Mouse (Mus musculus) neural tube, embryonic 10.5 days (tissue): ENCODE data around the gene Anxa5.

Source experiments
- DNase-seq: peaks from one replicate; pipeline ENCODE4 v3.0.0-alpha.2; 2017; ENCODE audit warnings: low spot score; ENCODE audit errors: extremely low spot score

Gene Anxa5

DNA sequence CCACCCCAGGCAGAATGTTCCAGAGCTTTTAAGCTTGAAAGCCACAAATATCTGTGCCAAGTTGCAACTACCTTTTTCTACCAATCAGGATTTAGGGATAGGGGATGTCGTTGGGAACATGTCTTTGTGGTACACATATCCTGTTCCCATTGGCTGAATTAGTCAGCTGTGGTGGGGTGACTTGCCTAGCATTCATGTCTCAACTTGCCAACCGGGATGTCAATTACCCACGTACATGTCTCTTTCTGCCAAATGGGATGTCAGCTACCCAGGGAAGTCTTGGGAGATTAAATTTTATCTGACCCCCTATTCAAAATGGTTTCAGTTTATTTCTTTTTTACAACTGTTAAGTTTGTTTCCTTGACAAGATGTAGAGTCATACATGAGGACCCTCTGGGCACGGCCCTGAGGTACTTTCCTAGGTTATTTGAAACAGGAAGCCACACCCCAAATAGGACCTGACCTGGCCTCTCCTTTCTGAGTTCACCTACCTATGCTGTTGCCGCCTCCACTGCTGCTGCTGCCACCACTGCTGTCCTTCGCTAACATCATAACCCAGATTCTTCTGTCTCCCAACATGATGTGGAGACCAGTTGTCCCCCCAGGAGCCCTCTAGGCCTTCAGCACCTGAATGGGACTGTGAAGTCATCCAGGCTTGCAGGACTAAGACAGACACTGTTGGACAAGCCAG is 13.3 kb upstream of the Anxa5 start:
- DNase-seq = no peak

DNA sequence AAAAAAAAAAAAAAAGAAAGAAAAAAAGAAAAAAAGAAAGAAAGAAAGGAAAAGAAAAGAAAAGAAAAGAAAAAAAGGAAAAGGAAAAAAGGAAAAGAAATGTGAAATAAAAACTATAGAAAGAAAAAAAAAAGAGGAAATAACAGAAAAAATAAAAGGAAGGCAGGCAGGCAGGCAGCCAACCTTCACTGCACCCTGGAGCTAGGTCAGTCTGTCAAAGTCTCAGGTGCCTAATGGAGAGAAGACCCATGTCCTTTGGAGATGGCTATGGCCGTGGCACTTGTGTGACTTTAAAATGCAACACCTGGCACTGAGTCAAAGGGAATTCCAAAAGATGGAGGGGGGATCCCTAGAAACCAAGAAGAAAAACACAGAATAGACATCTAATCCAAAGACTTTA is 12.7 kb upstream of the Anxa5 start:
- no peak for DNase-seq

- DNase-seq = no peak
Observed at GRCm38 (mm10) chr3:36486881-36487280, 11.2 kb upstream of the Anxa5 start.

DNA sequence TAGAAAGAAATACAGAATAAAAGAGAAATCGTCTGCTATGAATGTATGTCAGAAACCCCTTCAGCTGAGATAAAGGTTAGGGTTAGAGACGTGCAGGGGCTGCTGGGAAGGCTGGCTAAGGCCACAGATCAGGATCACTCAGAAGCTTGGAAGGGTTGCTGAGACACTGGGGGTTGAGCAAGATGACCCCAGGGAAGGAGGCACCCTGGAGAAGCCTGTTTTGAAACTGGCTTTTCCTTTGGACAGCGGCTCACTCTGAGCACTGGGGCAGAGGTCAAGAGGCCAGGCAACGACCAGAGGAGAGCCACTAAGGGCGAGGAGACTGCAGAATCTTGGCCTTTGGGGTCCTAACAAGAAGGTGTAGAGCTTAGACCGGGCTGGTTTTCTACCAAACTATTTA is 10.5 kb upstream of the Anxa5 start:
- no peak for DNase-seq

DNA sequence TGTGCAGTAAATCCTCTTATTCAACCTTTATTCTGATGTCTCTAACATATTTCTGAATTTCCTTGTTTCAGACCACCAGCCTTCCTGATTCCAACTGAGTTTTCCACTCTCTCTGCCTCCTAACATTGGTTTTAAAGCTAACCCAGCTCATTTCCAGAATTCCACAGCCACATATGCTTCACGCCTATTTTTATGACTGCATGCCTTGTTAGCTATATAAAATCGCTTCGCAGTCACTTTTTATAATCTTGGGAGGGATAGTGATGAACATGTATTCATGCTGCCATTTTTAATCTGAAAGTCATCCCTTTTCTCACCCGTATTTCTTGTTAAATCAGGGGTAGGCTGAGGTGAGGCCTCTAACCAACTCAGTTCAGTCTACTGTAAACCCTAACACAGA is 8.6 kb upstream of the Anxa5 start:
- no peak for DNase-seq

- no peak for DNase-seq
Observed at GRCm38 (mm10) chr3:36482940-36483339, 7.2 kb upstream of the Anxa5 start.

DNA sequence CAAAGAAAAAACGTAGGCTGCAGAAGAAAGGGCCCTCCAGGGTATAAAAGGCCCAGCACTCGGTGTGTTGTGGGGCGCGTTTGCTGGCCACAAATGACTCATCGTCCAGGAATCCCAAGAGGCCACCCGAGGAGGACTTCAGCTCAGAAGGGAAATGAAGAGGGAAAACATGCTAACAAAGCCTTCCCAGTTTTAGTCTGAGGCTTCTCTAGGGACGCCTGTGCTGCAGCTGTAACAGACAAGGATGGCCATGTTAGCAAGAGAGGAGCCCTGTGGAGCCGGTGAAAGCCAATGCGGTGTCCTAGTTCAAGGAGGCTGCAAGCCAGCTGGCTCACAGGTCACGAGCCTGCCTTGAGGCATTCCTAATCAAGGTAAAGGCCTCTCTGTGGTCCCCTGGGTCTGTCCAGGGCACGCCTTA is 6.1 kb upstream of the Anxa5 start:
- peak; percentile 43 for DNase-seq

DNA sequence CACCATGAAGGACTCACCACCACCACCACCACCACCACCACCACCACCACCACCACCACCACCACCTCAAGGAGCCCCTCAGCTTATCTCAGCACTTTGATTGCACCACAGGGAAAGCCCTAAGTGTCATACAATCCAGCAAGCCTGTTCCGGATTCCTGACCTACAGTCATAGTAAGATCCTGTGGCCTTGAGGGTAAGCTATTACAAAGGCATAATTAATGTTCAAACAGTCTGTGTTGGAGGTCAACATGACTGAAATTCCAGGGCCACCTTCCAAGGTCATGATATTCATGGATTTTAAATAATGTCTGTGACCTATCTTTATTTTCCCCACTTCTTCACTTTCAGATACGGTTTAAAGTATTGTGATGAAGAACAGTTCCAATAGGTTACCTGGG is 4.8 kb upstream of the Anxa5 start:
- DNase-seq = no peak

DNA sequence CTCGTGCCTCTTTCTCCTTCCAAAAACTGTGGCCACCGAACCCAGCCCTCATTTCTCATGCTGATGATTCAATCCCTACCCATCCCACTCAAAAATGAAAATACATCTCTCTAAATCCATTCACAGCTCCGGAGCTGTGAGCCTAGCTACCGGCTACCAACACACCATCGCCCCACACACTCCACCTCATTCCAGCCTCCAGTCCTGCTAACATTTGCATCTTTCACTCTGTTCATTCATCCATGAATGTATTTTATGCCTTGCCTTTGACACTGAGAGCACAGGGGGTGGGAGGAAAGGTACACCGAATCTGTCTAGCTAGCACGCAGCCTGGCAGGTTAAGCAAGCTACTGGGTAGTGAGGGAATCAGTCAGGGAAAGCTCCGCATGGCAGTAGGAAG is 3.1 kb upstream of the Anxa5 start:
- no peak for DNase-seq

- DNase-seq = peak; percentile 29
Observed at GRCm38 (mm10) chr3:36476261-36477155, 814 bp upstream of the Anxa5 start.

GRCm38 (mm10) chr3:36474938-36475483 is 683 bp downstream of the Anxa5 start:
- DNase-seq = peak; percentile 29

DNA sequence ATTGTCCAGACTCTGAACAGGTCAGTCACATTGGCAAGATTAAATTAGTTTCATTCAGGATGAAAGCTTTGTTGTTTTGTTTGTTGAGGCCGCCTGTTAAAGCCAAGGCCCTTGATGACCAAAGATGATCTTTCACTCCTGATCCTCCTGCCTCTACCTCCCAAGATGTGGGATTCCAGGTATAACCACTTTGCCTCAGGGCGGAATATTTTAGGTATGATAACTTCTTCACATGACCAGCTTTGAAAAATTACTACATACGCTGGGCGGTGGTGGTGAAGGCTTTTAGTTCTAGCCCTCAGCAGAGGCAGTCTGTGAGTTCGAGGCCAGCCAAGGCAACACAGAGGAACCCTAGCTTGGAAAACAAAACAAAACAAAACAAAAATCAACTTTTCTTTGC is 1.3 kb downstream of the Anxa5 start:
- no peak for DNase-seq

GRCm38 (mm10) chr3:36473222-36473621 is 2.5 kb downstream of the Anxa5 start:
- DNase-seq = no peak

GRCm38 (mm10) chr3:36471856-36472255 is 3.8 kb downstream of the Anxa5 start:
- DNase-seq = no peak

DNA sequence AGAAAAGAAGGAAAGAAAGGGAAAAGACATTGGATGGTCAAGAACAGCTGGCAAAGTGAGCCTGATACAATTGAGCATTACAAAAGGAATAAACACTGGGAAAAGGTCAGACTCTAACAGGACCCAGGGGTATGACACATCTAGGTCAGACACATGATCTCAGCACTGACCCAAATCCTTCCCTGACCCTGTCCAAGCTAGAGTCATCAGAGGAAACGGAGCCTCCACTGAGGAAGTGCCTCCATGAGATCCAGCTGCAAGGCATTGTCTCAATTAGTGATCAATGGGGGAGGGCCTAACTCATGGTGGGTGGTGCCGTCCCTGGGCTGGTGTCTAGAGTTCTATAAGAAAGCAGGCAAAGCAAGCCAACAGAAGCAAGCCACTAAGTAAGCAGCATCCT is 6.8 kb downstream of the Anxa5 start:
- DNase-seq = no peak

DNA sequence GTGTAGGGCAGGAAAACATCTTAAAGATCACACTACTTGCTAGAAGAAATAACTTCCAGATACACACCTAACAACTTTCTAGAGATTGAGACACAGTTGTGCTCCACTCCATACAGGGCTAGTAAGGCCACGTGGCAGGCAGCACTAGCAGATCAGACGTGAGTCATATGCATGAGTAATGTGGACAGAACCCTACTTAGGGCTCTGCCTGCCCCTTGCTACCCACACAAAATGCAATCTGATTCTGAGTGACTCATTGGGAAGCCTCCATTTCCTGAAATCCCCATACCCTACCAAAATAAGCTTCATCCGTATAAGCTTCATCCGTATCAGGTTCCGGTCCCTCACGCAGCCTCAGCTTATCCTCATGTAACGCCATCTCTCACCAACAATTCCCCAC is 8.1 kb downstream of the Anxa5 start:
- DNase-seq = no peak

DNA sequence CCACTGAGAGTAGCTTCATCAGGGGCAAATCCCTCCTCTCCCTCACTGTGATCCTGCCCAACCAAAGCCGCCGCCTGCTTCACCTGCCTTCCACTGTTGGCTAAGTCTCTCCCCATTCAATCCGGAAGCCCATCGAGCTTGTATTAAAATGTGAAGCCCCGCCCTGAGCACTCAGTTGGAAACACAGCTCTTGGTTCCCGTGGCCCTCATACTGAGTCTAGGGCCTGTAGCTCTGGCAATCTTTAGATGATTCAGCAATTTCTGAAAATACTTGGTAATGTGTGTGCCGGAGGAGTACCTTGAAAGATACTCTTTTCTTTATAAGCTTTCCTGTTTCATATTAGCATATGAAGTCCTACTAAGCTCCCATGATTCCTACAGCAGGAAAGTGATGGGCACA is 10.2 kb downstream of the Anxa5 start:
- no peak for DNase-seq

- DNase-seq = no peak
Observed at GRCm38 (mm10) chr3:36462348-36462747, 13.3 kb downstream of the Anxa5 start.

DNA sequence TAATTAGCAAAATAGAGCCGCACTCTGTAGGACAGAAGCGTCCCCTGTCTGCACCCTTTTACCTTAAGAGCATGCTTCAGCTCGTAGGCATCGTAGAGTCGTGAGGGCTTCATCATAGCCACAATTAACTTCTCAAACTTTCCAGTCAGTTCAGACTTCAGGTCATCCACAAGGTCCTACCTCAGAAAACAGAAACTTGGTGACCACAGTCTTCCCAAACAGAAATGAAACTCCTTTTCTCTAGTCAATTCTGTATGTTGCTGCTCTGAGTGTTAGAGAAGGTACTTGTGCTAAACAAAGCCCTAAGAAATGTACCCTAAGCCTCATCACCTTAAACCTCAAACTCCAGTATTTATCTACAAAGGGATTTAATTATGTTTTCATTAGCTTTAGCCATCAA is 13.9 kb downstream of the Anxa5 start:
- DNase-seq = no peak

GRCm38 (mm10) chr3:36460717-36461116 is 15.0 kb downstream of the Anxa5 start:
- DNase-seq = no peak

DNA sequence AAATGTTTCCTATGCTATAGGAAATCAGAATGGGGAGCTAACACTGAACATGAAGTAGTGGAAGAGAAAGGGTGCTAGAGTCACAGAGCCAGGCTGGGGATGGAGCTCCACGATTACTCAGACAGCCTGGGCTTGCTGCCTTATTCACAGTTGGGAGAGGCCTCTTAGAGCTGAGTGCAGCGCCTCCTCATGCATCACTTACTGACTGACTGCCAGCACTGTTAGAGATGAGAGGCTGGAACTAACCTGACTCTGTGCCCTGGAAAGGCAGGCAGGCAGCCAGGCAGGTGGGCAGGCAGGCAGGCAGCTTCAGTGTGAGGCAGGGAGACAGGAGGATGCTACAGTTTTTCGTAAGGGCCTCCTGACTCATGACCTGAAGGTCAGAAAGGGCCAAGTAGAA is 20.1 kb downstream of the Anxa5 start:
- DNase-seq = no peak

DNA sequence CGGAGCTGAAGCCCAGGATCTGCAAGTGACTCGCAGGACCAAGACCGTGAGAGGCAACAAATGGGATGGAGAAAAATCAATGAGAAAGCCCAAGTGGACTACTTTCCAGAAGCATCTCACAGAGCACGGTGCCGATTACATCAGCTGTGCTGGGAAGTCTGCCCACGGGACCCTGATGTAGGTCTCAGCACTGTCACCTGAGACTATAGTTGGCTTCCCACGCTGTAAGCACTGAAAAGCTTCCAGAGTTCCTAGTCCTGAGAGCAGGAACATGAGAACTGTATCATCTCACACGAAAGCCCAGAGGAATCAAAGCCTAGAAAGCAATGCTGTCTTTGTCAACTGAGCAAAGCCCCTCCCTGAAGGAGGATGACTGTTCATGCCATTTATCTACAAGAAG is 20.6 kb downstream of the Anxa5 start:
- no peak for DNase-seq

DNA sequence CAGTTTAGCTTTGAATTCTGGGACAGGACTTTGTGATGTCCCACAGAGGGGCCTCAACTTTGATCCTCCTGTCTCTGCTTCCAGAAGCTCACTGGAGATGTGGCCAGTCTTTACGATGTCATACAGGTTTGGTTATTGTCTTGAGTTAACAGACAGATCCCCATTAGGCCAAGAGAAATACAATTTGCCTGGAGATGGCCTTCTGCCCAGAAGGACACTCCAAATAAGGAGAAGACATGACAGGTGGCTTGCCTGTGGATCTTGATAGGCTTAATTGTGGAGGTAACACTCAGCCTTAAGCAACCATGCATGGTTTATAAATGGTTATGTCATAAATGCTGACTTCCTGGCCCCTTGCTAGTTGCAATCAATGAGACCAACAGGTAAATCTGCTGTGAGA is 23.2 kb downstream of the Anxa5 start:
- DNase-seq = no peak
